Mouse (Mus musculus) spleen, embryonic (tissue): Measurements from ENCODE around the gene Rsph6a.

ENCODE experiments used
- CTCF ChIA-PET: fragments of 350-600 bp; sonication (Branson Sonifier 250); formaldehyde crosslinking; loops from one replicate; lab custom pipeline; 2022; lab: Charles Lee

Rsph6a gene

GRCm38 (mm10) chr7:19076586-19076991 lies 22.1 kb downstream of the Rsph6a start:
- CTCF ChIA-PET: interaction anchor here (1.4 to 2.3 kb wide), 3 partner anchors 9 to 17 kb away, joined by 3 to 18 read pairs (median 4); partner anchors contain the start of gene Six5

DNA sequence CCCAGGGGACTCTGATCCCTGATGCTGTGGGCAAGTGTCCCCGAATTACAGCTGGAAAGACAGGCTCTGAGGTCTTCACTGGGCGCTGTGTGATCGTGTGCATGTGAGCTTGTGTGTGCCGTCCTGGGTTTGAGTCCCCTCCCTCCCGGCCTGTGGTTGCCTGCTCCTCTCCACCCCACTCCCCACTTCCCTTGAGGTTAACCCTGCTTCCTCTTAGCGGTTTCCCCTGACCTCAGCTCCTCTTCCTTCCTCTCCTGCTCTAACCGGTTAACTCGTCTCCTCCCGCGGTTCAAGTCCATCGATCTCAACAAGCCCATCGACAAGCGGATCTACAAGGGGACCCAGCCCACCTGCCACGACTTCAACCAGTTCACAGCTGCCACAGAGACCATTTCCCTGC lies 23.3 kb downstream of the Rsph6a start:
- CTCF ChIA-PET: interaction anchor here (0.5 to 1.2 kb wide), 2 partner anchors 9 to 15 kb away, joined by 3 to 5 read pairs; no protein-coding TSS in a partner anchor

DNA sequence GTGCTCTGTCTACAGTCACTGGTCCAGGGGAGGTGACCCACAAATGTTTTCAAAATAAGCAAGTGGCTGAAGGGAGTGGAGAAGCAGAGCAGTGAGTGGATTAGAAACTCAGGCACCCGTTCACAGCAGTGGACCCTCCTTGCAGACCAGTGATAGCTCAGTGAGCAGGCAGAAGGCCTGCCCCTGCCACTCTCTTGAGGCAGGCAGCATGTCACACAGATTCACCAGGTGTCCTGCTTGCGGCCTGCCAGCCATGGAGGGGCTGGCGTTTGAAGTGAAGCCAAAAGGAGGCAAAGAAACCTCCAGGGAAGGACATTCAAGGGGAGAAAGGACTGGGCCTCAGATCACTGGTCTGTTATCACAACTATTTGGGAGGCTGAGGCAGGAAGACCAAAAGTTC lies 24.2 kb downstream of the Rsph6a start:
- CTCF ChIA-PET: no interaction called here

GRCm38 (mm10) chr7:19080451-19080950 lies 26.0 kb downstream of the Rsph6a start:
- CTCF ChIA-PET: interaction anchor here (0.7 kb wide), 1 partner anchor 12 kb away, joined by 3 read pairs; no protein-coding TSS in a partner anchor

GRCm38 (mm10) chr7:19082171-19082570 lies 27.7 kb downstream of the Rsph6a start:
- CTCF ChIA-PET: no interaction called here

DNA sequence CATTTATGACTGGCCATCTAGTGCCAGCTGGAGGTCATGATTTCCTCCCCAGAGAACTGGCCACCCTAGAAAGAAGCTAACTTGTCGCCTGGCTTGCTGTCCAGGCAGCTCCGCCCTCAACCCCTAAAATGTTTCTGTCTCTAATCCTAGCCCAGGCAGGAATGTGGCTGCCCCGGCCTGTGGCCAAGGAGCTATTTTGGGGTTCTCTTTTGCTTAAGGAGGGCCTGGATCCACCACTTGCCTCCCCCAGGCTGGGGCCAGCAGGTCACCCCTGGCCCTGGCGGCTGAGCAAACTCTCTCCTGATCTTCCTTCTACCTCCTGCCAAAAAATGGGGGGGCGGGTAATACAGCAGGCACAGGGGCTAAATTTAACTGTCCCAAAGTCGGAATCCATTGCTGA lies 28.6 kb downstream of the Rsph6a start:
- CTCF ChIA-PET: interaction anchor here (0.6 to 0.9 kb wide), 3 partner anchors 17 to 95 kb away, joined by 3 to 6 read pairs (median 3); no protein-coding TSS in a partner anchor

- CTCF ChIA-PET: interaction anchor here (0.9 to 3.2 kb wide), 2 partner anchors 13 to 95 kb away, joined by 3 to 23 read pairs; no protein-coding TSS in a partner anchor
These were observed 29.2 kb downstream of the Rsph6a start, which contains the start of gene Dmpk for GRCm38 (mm10) chr7:19083701-19084100. Gene Dmpk (plus strand): TSS chr7:19083849.

GRCm38 (mm10) chr7:19084277-19084771 lies 29.8 kb downstream of the Rsph6a start:
- CTCF ChIA-PET: interaction anchor here (1.4 to 3.2 kb wide), 3 partner anchors 8 to 14 kb away, joined by 3 to 23 read pairs (median 18); partner anchors contain the start of genes Dmwd and Six5

DNA sequence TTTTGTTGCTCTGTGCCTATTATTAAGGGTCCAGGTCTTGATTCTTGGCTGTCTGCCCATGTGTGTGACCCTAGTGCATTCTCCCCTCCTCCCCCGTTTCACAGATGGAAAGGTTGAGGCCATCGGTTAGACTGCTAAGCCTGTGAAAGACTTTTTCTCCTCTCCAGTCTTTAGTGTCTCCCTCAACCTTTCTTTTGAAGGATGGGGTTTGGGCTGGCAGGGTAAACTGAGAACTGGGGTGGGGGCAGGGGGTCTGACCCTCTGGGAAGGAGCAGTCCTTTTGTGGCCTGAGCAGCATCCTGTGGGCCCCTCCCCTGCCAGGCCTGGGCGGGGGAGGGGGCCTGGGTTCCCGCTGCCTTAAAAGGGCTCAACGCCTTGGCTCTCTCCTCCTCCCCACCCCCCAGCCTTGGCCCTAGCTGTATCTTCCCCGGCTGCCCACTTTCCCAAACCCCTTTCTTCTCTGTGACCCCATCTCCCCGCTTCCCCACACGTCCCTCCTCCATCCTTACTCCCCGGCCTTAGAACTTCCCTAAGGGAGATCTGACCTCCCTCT lies 30.5 kb downstream of the Rsph6a start:
- CTCF ChIA-PET: interaction anchor here (1.4 to 3.2 kb wide), 3 partner anchors 9 to 14 kb away, joined by 3 to 23 read pairs (median 18); partner anchors contain the start of genes Dmwd and Six5

- CTCF ChIA-PET: interaction anchor here (1.4 to 3.2 kb wide), 4 partner anchors 9 to 15 kb away, joined by 3 to 23 read pairs (median 12); partner anchors contain the start of genes Dmwd and Six5
These were observed 31.0 kb downstream of the Rsph6a start for GRCm38 (mm10) chr7:19085495-19085894.

DNA sequence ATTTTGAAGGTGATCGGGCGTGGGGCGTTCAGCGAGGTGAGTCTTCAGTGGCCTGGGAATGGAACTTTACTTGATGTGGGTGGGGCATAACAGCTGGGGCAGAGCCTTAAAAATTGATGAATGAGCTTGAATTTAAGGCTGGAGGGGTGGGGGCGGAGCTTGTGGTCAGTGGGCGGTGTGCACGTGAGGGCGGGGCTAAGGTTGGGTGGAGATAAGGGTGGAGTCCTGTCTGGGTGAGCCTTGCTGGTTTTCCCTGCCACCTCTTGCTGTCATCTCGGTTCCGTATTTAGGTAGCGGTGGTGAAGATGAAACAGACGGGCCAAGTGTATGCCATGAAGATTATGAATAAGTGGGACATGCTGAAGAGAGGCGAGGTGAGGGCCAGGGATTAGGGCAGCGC lies 31.6 kb downstream of the Rsph6a start:
- CTCF ChIA-PET: interaction anchor here (0.6 to 3.2 kb wide), 4 partner anchors 10 to 50 kb away, joined by 6 to 23 read pairs (median 13); partner anchors contain the start of gene Dmwd

DNA sequence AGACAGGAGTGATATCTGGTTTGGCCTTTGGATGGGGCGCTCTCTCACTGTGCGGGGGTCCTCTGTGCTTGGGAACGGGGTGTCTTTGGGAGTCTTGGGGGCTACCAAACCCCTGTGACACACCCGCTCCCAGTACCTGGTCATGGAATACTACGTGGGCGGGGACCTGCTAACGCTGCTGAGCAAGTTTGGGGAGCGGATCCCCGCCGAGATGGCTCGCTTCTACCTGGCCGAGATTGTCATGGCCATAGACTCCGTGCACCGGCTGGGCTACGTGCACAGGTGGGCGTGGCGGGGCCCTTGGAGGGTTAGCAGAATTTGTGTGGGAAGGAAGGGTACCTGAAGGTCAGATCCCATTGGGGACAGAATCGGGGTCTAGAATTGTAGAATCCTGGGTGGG lies 32.3 kb downstream of the Rsph6a start:
- CTCF ChIA-PET: interaction anchor here (0.6 to 3.2 kb wide), 4 partner anchors 11 to 49 kb away, joined by 6 to 23 read pairs (median 13); partner anchors contain the start of gene Dmwd

GRCm38 (mm10) chr7:19088813-19089212 lies 34.3 kb downstream of the Rsph6a start:
- CTCF ChIA-PET: interaction anchor here (0.5 to 1.5 kb wide), 6 partner anchors 9 to 31 kb away, joined by 3 to 5 read pairs (median 3); partner anchors contain the start of gene Fbxo46

GRCm38 (mm10) chr7:19091913-19092312 lies 37.4 kb downstream of the Rsph6a start:
- CTCF ChIA-PET: interaction anchor here (0.7 to 1.4 kb wide), 4 partner anchors 14 to 27 kb away, joined by 3 to 8 read pairs (median 4); no protein-coding TSS in a partner anchor

DNA sequence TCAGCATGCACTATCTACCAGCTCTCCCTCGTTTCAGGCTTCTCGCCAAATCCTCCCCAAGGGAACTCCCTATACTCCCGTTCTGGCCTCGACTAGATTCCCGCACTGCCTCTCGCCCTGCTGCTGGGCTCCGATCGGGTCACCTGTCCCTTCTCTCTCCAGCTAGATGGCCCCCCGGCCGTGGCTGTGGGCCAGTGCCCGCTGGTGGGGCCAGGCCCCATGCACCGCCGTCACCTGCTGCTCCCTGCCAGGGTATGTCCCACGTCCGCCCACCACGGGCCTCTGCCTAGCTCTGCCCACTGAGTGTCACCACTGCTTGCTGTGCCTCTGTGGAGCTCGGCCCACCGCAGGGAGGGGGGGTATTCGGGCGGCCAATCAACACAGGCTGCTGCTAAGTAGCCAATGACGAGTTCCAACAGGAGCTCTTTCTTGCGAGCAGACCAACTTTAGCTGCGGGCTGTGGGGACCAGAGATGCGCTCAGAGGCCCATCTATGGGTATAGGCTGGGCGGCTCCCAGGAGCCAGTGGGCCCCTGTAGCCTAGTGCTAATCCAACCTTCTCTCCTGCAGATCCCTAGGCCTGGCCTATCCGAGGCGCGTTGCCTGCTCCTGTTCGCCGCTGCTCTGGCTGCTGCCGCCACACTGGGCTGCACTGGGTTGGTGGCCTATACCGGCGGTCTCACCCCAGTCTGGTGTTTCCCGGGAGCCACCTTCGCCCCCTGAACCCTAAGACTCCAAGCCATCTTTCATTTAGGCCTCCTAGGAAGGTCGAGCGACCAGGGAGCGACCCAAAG lies 38.1 kb downstream of the Rsph6a start:
- CTCF ChIA-PET: interaction anchor here (0.6 to 1.4 kb wide), 6 partner anchors 15 to 247 kb away, joined by 3 to 8 read pairs (median 4); no protein-coding TSS in a partner anchor

DNA sequence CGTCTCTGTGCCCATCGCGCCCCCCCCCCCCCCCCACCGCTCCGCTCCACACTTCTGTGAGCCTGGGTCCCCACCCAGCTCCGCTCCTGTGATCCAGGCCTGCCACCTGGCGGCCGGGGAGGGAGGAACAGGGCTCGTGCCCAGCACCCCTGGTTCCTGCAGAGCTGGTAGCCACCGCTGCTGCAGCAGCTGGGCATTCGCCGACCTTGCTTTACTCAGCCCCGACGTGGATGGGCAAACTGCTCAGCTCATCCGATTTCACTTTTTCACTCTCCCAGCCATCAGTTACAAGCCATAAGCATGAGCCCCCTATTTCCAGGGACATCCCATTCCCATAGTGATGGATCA lies 38.7 kb downstream of the Rsph6a start:
- CTCF ChIA-PET: interaction anchor here (0.6 to 1.4 kb wide), 5 partner anchors 15 to 246 kb away, joined by 3 to 8 read pairs (median 5); no protein-coding TSS in a partner anchor

GRCm38 (mm10) chr7:19093537-19094385 lies 39.3 kb downstream of the Rsph6a start:
- CTCF ChIA-PET: interaction anchor here (0.6 to 1.4 kb wide), 6 partner anchors 9 to 246 kb away, joined by 3 to 8 read pairs (median 3); partner anchors contain the start of gene Dmwd

DNA sequence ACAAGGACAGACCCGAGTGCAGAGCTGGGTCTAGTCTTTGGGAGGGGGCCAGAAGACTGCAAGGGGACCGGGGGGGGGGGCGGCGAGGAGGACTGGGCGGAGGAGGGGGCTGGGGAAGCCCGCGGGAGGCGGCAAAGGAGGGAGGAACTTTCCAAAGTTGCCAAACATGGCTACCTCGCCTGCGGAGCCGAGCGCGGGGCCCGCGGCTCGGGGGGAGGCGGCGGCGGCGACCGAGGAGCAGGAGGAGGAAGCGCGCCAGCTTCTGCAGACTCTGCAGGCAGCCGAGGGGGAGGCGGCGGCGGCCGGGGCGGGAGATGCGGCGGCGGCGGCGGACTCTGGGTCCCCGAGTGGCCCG lies 40.0 kb downstream of the Rsph6a start, which contains the start of gene Six5:
Gene Six5 (plus strand): TSS at position 124 of the 355 bp plus-strand sequence.
- CTCF ChIA-PET: interaction anchor here (0.7 to 1.3 kb wide), 4 partner anchors 10 to 24 kb away, joined by 3 to 4 read pairs (median 3); partner anchors contain the start of gene Dmwd
